ENCODE assay signal across 25 mouse cellular contexts in the genomic region with DNA sequence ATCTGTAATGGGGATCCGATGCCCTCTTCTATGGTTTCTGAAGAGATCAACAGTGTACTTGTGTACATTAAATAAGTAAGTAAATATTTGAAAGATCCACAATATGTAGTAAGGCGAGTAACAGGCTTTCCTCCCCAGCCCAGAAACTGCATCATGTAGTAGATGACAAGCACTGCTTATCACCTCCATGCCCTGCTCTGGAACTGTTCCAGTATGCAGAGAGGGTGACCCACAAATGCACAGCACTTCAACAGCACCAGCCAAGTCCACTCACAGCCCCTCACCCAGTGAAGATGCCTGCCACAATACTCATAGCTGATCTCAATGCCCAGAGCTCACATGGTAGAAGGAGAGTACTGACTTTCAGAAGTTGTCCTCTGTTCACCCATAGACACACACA. TPM values are rescaled to one million over a fixed set of nuclear protein-coding genes. Genes with fewer than 3 reads are reported as not detected.
"Had no signal": no experiment of that assay in that cellular context is flagged by ENCODE, and none has a peak within 500 bp of the region (broad histone marks: within the 10 kb centered on the region; RNA-seq: fewer than 3 reads in every experiment).

No protein-coding gene starts in this region.

- H3K4me2 ChIP-seq: lung, embryonic 15.5 days; midbrain, embryonic 12.5 days; midbrain, embryonic 15.5 days; neural tube, embryonic 12.5 days; neural tube, embryonic 15.5 days had no signal

- H3K4me3 ChIP-seq: layer of hippocampus, adult 2 months; lung, embryonic 15.5 days; midbrain, embryonic 12.5 days; midbrain, embryonic 15.5 days; neural tube, embryonic 12.5 days; neural tube, embryonic 15.5 days had no signal

- H3K27ac ChIP-seq: kidney, postnatal 0 days; layer of hippocampus, adult 2 months; liver, embryonic 14.5 days; lung, embryonic 15.5 days; midbrain, embryonic 12.5 days; midbrain, embryonic 15.5 days; neural tube, embryonic 12.5 days; neural tube, embryonic 15.5 days; stomach, postnatal 0 days had no signal

- H3K27me3 ChIP-seq: lung, embryonic 15.5 days; midbrain, embryonic 12.5 days; midbrain, embryonic 15.5 days; neural tube, embryonic 12.5 days; neural tube, embryonic 15.5 days had no signal

- H3K9ac ChIP-seq: liver, embryonic 14.5 days; lung, embryonic 15.5 days; midbrain, embryonic 12.5 days; midbrain, embryonic 15.5 days; neural tube, embryonic 12.5 days; neural tube, embryonic 15.5 days had no signal

- H3K4me1 ChIP-seq: midbrain, embryonic 12.5 days; midbrain, embryonic 15.5 days; neural tube, embryonic 12.5 days; neural tube, embryonic 15.5 days had no signal

- DNase-seq: kidney, adult 2 months; kidney, postnatal 25 days; layer of hippocampus, adult 9-11 months; lung, adult 18-20 months; lung, postnatal 10 days; lung, postnatal 36 days; right cerebral cortex, adult 18-20 months; right cerebral cortex, postnatal 14 days; right cerebral cortex, postnatal 4 days; thymus, adult 2 months; thymus, postnatal 14 days; thymus, postnatal 4 days had no signal

- ATAC-seq: midbrain, embryonic 15.5 days had no signal

- H3K9me3 ChIP-seq: lung, embryonic 15.5 days; midbrain, embryonic 12.5 days; midbrain, embryonic 15.5 days; neural tube, embryonic 12.5 days; neural tube, embryonic 15.5 days had no signal

RNA-seq across cellular contexts. Expression of gene Fitm1, which starts 4.8 kb away (rescaled TPM):
- total RNA-seq: layer of hippocampus, adult 2 months; layer of hippocampus, postnatal 25 days; left cerebral cortex, adult 18-20 months; left cerebral cortex, postnatal 10 days; left cerebral cortex, postnatal 36 days had no signal
- polyA plus RNA-seq: midbrain, embryonic 12.5 days had no signal

RNA-seq across cellular contexts. Expression of gene A730061H03Rik, which starts 10.4 kb away (rescaled TPM):
- total RNA-seq: left cerebral cortex, adult 18-20 months; left cerebral cortex, postnatal 10 days had no signal
- polyA plus RNA-seq: midbrain, embryonic 12.5 days; midbrain, embryonic 15.5 days; neural tube, embryonic 12.5 days had no signal
